Mouse (Mus musculus) ES-Bruce4 (cell line): ENCODE measurements around the gene Taco1. TPM values are rescaled to one million over a fixed set of nuclear protein-coding genes. Genes with fewer than 3 reads are reported as not detected.
A peak's percentile ranks its signal among the peaks of the same experiment; 100 is the strongest.

Source experiments
- H3K27ac ChIP-seq: 2 replicates; pipeline ENCODE4 v1.5.1; 2012; ENCODE audit warnings: low read length, inconsistent platforms; ENCODE audit not compliant: insufficient read depth
- H3K27me3 ChIP-seq: 2 replicates; pipeline ENCODE4 v1.6.1; 2012; ENCODE audit warnings: mild to moderate bottlenecking, low read length, inconsistent platforms; ENCODE audit not compliant: control insufficient read depth, poor library complexity, insufficient read depth, severe bottlenecking
- H3K36me3 ChIP-seq: 2 replicates; pipeline ENCODE4 v1.6.1; 2012; ENCODE audit warnings: inconsistent platforms, mild to moderate bottlenecking, low read length, moderate library complexity; ENCODE audit not compliant: control insufficient read depth, poor library complexity, insufficient read depth, severe bottlenecking
- H3K4me1 ChIP-seq: one replicate; pipeline ENCODE4 v1.8.1; 2011; ENCODE audit warnings: low read length; ENCODE audit not compliant: control insufficient read depth, insufficient read depth
- H3K4me3 ChIP-seq: 2 replicates; pipeline ENCODE4 v1.5.1; 2011; ENCODE audit warnings: low read depth, mild to moderate bottlenecking, low read length
- H3K9ac ChIP-seq: 2 replicates; pipeline ENCODE4 v1.6.1; 2012; ENCODE audit warnings: low read depth, mild to moderate bottlenecking, inconsistent platforms; ENCODE audit not compliant: poor library complexity, severe bottlenecking
- H3K9me3 ChIP-seq: replicated peaks from 2 replicates; pipeline ENCODE4 v1.6.1; 2012; ENCODE audit warnings: mild to moderate bottlenecking, low read length, inconsistent platforms; ENCODE audit not compliant: control insufficient read depth, poor library complexity, insufficient read depth, severe bottlenecking
- CTCF ChIP-seq: IDR thresholded peaks from one replicate; pipeline ENCODE4 v1.8.1; 2011; ENCODE audit warnings: low read depth, low read length
- EP300 ChIP-seq: IDR thresholded peaks from 2 replicates; pipeline ENCODE4 v1.6.1; 2011; ENCODE audit warnings: low read depth, low read length; ENCODE audit not compliant: insufficient read depth
- POLR2A ChIP-seq: IDR thresholded peaks from one replicate; pipeline ENCODE4 v1.8.1; 2011; ENCODE audit warnings: low read length; ENCODE audit not compliant: insufficient read depth
- polyA plus RNA-seq: library from polyadenylated mRNA; stranded (reverse); fragments of >200 nt; gene quantifications from 2 replicates; pipeline ENCODE4 v1.2.4, GENCODE M21; 2011; ENCODE audit warnings: low read depth; ENCODE audit not compliant: missing spikeins, insufficient read depth, insufficient read length

The Taco1 gene
- polyA plus RNA-seq, 1 experiment: 9.8 TPM

DNA sequence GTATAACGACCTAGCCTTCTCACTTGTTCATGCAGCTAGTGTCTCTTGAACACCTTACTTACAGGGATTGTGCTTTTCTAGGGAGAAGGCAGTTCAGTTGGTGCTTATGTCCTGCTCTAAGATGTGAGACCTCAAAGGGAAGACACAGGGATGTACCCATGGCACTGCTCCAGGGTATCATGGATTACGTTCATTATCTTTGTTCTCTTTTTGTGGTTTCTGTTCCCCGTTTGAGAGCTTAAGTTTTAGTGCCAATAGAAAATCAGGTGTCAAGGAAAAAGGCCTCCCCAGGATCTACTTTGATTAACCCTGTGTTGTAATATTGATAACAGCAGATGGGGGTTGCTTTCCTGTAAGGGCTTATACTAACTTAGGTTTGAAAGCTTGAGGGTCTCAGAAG, 7.9 kb downstream of the Taco1 start:
- H3K9me3 ChIP-seq: no peaks in the 10 kb centered on the region
- TF ChIP-seq POLR2A: no peak
- no peak for TF ChIP-seq EP300
- no peak for TF ChIP-seq CTCF
- peaks cover 7% of the 10 kb centered on the region for H3K36me3 ChIP-seq

DNA sequence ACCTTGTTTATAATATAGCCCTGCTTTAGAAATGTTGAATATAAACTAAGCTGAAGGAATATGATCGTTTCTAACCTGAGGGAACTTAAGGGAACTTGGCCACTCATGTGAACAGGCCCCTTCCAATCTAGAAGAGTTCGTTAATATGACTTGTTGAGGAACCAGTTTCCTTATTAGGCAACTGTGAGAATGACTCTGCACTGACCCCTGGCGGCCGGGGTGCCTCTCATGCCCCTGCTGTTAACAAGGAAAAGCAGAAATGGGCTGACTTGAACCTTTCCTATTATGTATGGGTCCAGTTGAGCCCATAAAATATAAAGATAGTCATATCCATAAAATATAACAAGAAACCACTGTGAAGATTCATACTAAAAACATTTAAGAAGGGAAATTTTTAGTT, 10.5 kb downstream of the Taco1 start:
- TF ChIP-seq CTCF (peak; percentile 89), EP300 (no peak)
- no peak overlapping the region for H3K27ac ChIP-seq
- H3K9ac ChIP-seq: no peak overlapping the region
- no peaks in the 10 kb centered on the region for H3K9me3 ChIP-seq
- no peak overlapping the region for H3K4me3 ChIP-seq
- H3K36me3 ChIP-seq: peaks cover 7% of the 10 kb centered on the region
- H3K4me1 ChIP-seq: no peaks in the 10 kb centered on the region
- H3K27me3 ChIP-seq: no peaks in the 10 kb centered on the region

More for the DNA sequence above, 7.9 kb downstream of the Taco1 start:
- no peak overlapping the region for H3K4me3 ChIP-seq
- no peak overlapping the region for H3K9ac ChIP-seq
- H3K27ac ChIP-seq: no peak overlapping the region
- H3K27me3 ChIP-seq: no peaks in the 10 kb centered on the region
- no peaks in the 10 kb centered on the region for H3K4me1 ChIP-seq

DNA sequence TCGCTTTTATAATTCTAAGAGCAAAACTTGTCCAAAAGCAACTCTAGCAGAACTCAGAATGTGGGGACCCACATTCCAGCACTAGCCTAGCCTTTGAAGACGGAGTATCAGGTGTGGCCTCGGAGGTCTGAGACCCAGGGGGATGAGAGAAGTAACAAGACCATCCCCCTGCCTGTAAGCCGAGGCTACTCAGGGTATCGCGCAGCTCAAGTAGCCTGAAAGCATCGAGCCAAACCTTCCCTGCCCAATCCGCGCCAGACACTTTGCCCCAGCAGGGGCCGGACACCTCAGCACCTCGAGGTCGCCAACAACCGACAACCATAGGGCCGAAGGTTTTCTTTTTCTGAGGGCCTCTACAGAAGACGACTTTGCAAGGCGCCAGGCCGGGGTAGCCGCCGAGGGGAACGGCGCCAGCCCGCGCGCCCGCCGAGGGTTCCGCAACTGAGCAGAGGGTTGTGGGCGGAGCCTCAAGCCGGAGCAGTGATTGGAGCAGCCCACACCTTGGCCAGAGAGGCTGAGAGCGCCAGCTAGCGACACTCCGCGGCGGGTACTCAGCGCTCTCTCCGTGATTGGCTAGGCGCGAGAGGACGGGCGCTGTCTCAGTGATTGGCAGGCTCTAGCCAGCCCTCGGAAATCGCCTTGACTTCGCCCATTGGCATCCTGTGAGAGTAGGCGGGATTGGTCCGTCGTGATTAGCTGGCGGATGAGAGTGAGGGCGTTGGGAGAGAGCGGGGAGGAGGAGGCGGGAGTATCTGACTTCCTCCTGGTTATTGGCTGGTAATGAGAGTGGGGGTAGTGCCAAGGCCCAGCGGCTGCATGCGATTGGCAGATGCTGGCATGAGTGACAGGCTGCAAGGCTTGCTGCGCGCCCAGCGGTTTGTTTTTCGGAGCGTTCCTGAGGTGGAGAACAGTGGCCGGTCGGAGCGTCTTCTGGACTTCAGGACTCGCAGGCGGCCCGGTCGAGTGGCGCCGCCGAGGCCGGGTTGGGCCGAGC, 18.1 kb downstream of the Taco1 start, which contains the start of gene Map3k3:
TSS of gene Map3k3 (plus strand) at position 906 of the 994 bp plus-strand sequence.
- peak within 1 kb of the TSS; percentile 23 for H3K27ac ChIP-seq
- H3K27me3 ChIP-seq: no peaks in the 10 kb centered on the region
- H3K4me1 ChIP-seq: no peaks in the 10 kb centered on the region
- no peaks in the 10 kb centered on the region for H3K9me3 ChIP-seq
- H3K4me3 ChIP-seq: peak within 1 kb of the TSS; percentile 88
- TF ChIP-seq EP300 (no peak), CTCF (peak; percentile 80), POLR2A (peak; percentile 91)
- peak within 1 kb of the TSS; percentile 86 for H3K9ac ChIP-seq
- H3K36me3 ChIP-seq: no peaks in the 10 kb centered on the region

DNA sequence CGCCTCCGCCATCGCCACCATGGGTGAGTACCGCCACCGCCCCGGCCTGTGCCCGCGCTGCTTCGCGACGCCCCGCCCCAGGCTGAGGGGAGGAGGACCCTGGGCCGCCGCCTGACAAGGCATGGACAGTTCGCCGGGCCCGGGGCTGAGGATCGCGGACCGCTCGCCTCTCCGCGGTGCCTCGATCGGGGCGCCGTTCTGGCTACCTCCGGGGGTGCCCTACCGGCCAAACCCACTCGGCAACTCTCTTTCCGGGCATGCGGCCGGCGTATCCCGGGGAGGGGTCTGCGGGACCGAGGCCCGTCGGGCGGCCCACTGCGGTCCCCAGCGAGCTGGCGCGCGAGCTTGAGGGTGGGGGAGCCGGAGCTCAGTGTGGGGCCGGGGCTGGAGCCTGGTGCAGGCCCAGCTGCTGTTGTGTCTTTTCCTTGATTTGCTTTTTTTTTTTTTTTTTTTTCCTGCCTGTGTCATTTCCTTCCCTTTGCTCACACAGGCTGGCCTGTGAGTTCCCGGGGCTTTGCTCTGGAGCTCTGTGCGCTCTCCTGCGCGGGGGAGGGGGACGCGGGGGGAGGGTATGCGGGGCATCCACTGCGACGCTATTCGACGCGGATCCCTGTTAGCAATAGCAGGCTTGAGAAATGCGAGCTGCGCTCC, 19.2 kb downstream of the Taco1 start:
- TF ChIP-seq CTCF (no peak), POLR2A (no peak), EP300 (no peak)
- Histone ChIP-seq H3K4me1 (no peaks in the 10 kb centered on the region), H3K27me3 (no peaks in the 10 kb centered on the region), H3K4me3 (peak overlapping the region; percentile 88), H3K9ac (peak overlapping the region; percentile 86), H3K9me3 (no peaks in the 10 kb centered on the region), H3K27ac (peak overlapping the region; percentile 16), H3K36me3 (no peaks in the 10 kb centered on the region)

DNA sequence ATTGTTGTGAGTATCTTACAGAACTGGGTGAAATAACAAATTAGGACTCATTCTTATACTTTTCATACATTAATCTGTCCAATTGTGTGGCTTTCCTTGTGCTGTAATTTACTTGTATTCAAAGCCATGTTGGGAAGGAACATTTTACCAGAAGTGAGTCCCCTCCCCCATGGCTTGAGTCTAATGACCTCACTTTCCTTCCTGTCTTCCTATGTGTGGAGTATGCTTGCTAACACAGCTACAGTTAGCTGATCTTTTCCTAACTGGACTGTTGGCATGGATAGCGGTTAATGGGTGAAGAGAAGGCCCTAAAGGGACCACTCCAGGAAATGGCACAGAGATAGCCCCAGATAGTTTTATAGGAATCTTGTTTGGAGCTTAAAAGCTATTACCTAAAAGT, 32.4 kb downstream of the Taco1 start:
- no peaks in the 10 kb centered on the region for H3K4me1 ChIP-seq
- no peaks in the 10 kb centered on the region for H3K27me3 ChIP-seq
- no peak overlapping the region for H3K27ac ChIP-seq
- H3K4me3 ChIP-seq: no peak overlapping the region
- H3K9me3 ChIP-seq: no peaks in the 10 kb centered on the region
- no peak overlapping the region for H3K9ac ChIP-seq
- TF ChIP-seq CTCF (no peak), POLR2A (no peak)
- peaks cover 4% of the 10 kb centered on the region; the same call in 1 of the 2 replicates for H3K36me3 ChIP-seq
